In the genomic region with DNA sequence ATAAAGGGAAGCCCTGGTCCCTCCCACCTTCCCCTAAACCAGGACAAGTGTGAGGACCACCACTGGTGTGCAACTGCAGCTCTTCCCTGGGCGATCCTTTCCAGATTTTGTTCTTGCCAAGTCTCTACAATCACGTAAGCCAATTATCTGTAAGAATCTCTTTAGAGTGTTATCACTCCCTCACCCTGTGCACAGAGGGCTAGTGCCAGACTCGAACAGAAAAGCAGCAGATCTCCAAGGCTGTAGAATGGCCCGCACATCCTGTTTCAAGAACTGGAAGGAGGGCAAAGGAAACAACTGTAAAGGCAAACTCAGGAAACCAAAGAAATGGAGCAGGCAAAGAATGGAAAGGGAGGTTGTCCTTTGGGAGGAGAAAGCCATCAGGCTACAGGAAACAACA, we compare ENCODE assay signal across 21 mouse cellular contexts. TPM values are rescaled to one million over a fixed set of nuclear protein-coding genes. Genes with fewer than 3 reads are reported as not detected.
A peak's percentile ranks its signal among the peaks of the same experiment; 100 is the strongest.
DNase-seq lines count a peak whose midpoint lies in the region; ATAC-seq and TF ChIP-seq lines count a peak whose summit lies in the region.
"Had no signal": no experiment of that assay in that cellular context is flagged by ENCODE, and none has a peak within 500 bp of the region (broad histone marks: within the 10 kb centered on the region; RNA-seq: fewer than 3 reads in every experiment).

No protein-coding gene starts in this region.

- H3K27me3 ChIP-seq in heart, embryonic 15.5 days: no peaks in the 10 kb centered on the region
- H3K27me3 ChIP-seq in heart, embryonic 11.5 days (ENCODE audit: control insufficient read depth, insufficient read depth, low read length): no peaks in the 10 kb centered on the region
- no peaks in the 10 kb centered on the region for H3K27me3 ChIP-seq in lung, embryonic 15.5 days
- H3K27me3 ChIP-seq in intestine, embryonic 16.5 days (replicated peaks; ENCODE audit: control insufficient read depth, insufficient read depth, low read length): no peaks in the 10 kb centered on the region
- H3K27me3 ChIP-seq in small intestine, adult 2 months (ENCODE audit: control insufficient read depth, insufficient read depth, low read length): no peaks in the 10 kb centered on the region
- H3K27me3 ChIP-seq: embryonic facial prominence, embryonic 12.5 days; forebrain, embryonic 13.5 days; hindbrain, embryonic 12.5 days; midbrain, embryonic 15.5 days had no signal

- H3K9ac ChIP-seq in heart, embryonic 15.5 days: no peak overlapping the region
- H3K9ac ChIP-seq in heart, embryonic 11.5 days (ENCODE audit: low read depth, low read length): no peak overlapping the region
- H3K9ac ChIP-seq in lung, embryonic 15.5 days: no peak overlapping the region
- no peak overlapping the region for H3K9ac ChIP-seq in intestine, embryonic 16.5 days (ENCODE audit: low read depth, low read length)
- H3K9ac ChIP-seq: embryonic facial prominence, embryonic 12.5 days; forebrain, embryonic 13.5 days; hindbrain, embryonic 12.5 days; lung, embryonic 14.5 days; midbrain, embryonic 15.5 days had no signal

- TF ChIP-seq CTCF in lung, adult 2 months (IDR thresholded peaks at IDR 0.05; ENCODE audit: insufficient read depth, low read length): no peak
- no peak for TF ChIP-seq CTCF in small intestine, adult 2 months (IDR thresholded peaks at IDR 0.05; ENCODE audit: extremely low read depth, insufficient read length, insufficient replicate concordance, low read depth, low read length)

- no peak overlapping the region for H3K4me3 ChIP-seq in heart, embryonic 15.5 days
- H3K4me3 ChIP-seq in heart, embryonic 11.5 days (ENCODE audit: low read depth, low read length): no peak overlapping the region
- H3K4me3 ChIP-seq in lung, embryonic 15.5 days: no peak overlapping the region
- no peak overlapping the region for H3K4me3 ChIP-seq in lung, adult 2 months (replicated peaks; ENCODE audit: extremely low read depth, low read depth, low read length)
- H3K4me3 ChIP-seq in intestine, embryonic 16.5 days (ENCODE audit: low read length): no peak overlapping the region
- no peak overlapping the region for H3K4me3 ChIP-seq in small intestine, adult 2 months (ENCODE audit: low read depth, low read length)
- H3K4me3 ChIP-seq: embryonic facial prominence, embryonic 12.5 days; erythroblast, embryonic 14.5 days; forebrain, embryonic 13.5 days; hindbrain, embryonic 12.5 days; layer of hippocampus, adult 2 months; midbrain, embryonic 15.5 days; myocyte had no signal

- no peak for ATAC-seq in heart, embryonic 15.5 days (replicated peaks; ENCODE audit: insufficient number of reproducible peaks, insufficient read depth, low FRiP score, low read depth)
- ATAC-seq in heart, embryonic 11.5 days (replicated peaks; ENCODE audit: insufficient number of reproducible peaks, low FRiP score, low TSS enrichment): no peak
- no peak for ATAC-seq in lung, embryonic 15.5 days (ENCODE audit: borderline replicate concordance, extremely low read depth, low FRiP score, low TSS enrichment)
- peak; percentile 58; the same call in 1 of the 2 replicates for ATAC-seq in intestine, embryonic 16.5 days
- ATAC-seq: forebrain, embryonic 13.5 days had no signal

- no peak overlapping the region for H3K4me2 ChIP-seq in heart, embryonic 15.5 days
- no peak overlapping the region for H3K4me2 ChIP-seq in heart, embryonic 11.5 days
- no peak overlapping the region for H3K4me2 ChIP-seq in lung, embryonic 15.5 days
- H3K4me2 ChIP-seq in intestine, embryonic 16.5 days (ENCODE audit: low read depth, low read length): no peak overlapping the region
- H3K4me2 ChIP-seq: embryonic facial prominence, embryonic 12.5 days; forebrain, embryonic 13.5 days; hindbrain, embryonic 12.5 days; lung, embryonic 14.5 days; midbrain, embryonic 15.5 days had no signal

- peak overlapping the region; percentile 46; the same call in 1 of the 2 replicates for H3K27ac ChIP-seq in heart, embryonic 15.5 days
- no peak overlapping the region for H3K27ac ChIP-seq in heart, embryonic 11.5 days (ENCODE audit: low read depth, low read length)
- H3K27ac ChIP-seq in lung, embryonic 15.5 days: peak overlapping the region; percentile 26
- H3K27ac ChIP-seq in intestine, embryonic 16.5 days (ENCODE audit: low read length): peak overlapping the region; percentile 40
- H3K27ac ChIP-seq in small intestine, adult 2 months (ENCODE audit: insufficient read depth, low read depth, low read length): peak overlapping the region; percentile 82
- H3K27ac ChIP-seq: embryonic facial prominence, embryonic 12.5 days; forebrain, embryonic 13.5 days; hindbrain, embryonic 12.5 days; kidney, postnatal 0 days; layer of hippocampus, adult 2 months; midbrain, embryonic 15.5 days had no signal

- peaks cover 10% of the 10 kb centered on the region for H3K4me1 ChIP-seq in heart, embryonic 15.5 days (replicated peaks)
- peaks cover 12% of the 10 kb centered on the region; the same call in 1 of the 2 replicates for H3K4me1 ChIP-seq in heart, embryonic 11.5 days (ENCODE audit: control insufficient read depth, insufficient read depth, low read length)
- peaks cover 13% of the 10 kb centered on the region; the same call in 1 of the 2 replicates for H3K4me1 ChIP-seq in lung, embryonic 15.5 days
- H3K4me1 ChIP-seq in lung, adult 2 months (ENCODE audit: control insufficient read depth, insufficient read depth, low read length): peaks cover 21% of the 10 kb centered on the region
- H3K4me1 ChIP-seq in intestine, embryonic 16.5 days (ENCODE audit: control insufficient read depth, insufficient read depth, low read length): peaks cover 11% of the 10 kb centered on the region; the same call in 1 of the 2 replicates
- peaks cover 10% of the 10 kb centered on the region for H3K4me1 ChIP-seq in small intestine, adult 2 months (ENCODE audit: control insufficient read depth, insufficient read depth, insufficient read length, low read length)
- H3K4me1 ChIP-seq: hindbrain, embryonic 12.5 days had no signal

- no peak for DNase-seq in lung, adult 2 months
- DNase-seq in thymus, postnatal 10 days (ENCODE audit: low spot score in 2 of 2): no peak
- DNase-seq: adrenal gland, postnatal 36 days; cerebellum, adult 9-10 months; gastrocnemius, postnatal 10 days; layer of hippocampus, postnatal 36 days; lung, embryonic 14.5 days; right cerebral cortex, postnatal 25 days had no signal

- H3K9me3 ChIP-seq in heart, embryonic 15.5 days (replicated peaks): no peaks in the 10 kb centered on the region
- no peaks in the 10 kb centered on the region for H3K9me3 ChIP-seq in heart, embryonic 11.5 days (replicated peaks; ENCODE audit: control insufficient read depth, low read length)
- no peaks in the 10 kb centered on the region for H3K9me3 ChIP-seq in lung, embryonic 15.5 days
- no peaks in the 10 kb centered on the region for H3K9me3 ChIP-seq in intestine, embryonic 16.5 days (ENCODE audit: control insufficient read depth, low read length)
- H3K9me3 ChIP-seq: embryonic facial prominence, embryonic 12.5 days; forebrain, embryonic 13.5 days; hindbrain, embryonic 12.5 days; midbrain, embryonic 15.5 days had no signal

- no peak for TF ChIP-seq POLR2A in lung, adult 2 months (IDR thresholded peaks at IDR 0.05; ENCODE audit: borderline replicate concordance, extremely low read depth, low read depth, low read length)
- TF ChIP-seq POLR2A in small intestine, adult 2 months (IDR thresholded peaks at IDR 0.05; ENCODE audit: low read depth, low read length): no peak

- 43% methylated on average over 4 of the region's 4 CpGs for WGBS in heart, embryonic 15.5 days
- WGBS in heart, embryonic 11.5 days (ENCODE audit: insufficient replicate concordance): 44% methylated on average over 4 of the region's 4 CpGs
- WGBS in lung, embryonic 15.5 days: 38% methylated on average over 4 of the region's 4 CpGs
- WGBS in lung, adult 2 months: 36% methylated on average over 4 of the region's 4 CpGs
- 57% methylated on average over 4 of the region's 4 CpGs for WGBS in intestine, embryonic 16.5 days
- 18% methylated on average over 4 of the region's 4 CpGs for WGBS in small intestine, adult 2 months

- H3K36me3 ChIP-seq in heart, embryonic 15.5 days: peaks cover 8% of the 10 kb centered on the region; the same call in 1 of the 2 replicates
- H3K36me3 ChIP-seq in heart, embryonic 11.5 days (ENCODE audit: control insufficient read depth, insufficient read depth, low read length): peaks cover 6% of the 10 kb centered on the region; the same call in 1 of the 2 replicates
- H3K36me3 ChIP-seq in lung, embryonic 15.5 days: 0 out of 2 replicates have a peak, but pooled peaks cover 2% of the 10 kb centered on the region
- H3K36me3 ChIP-seq in intestine, embryonic 16.5 days (ENCODE audit: control insufficient read depth, insufficient read depth, low read length): no peaks in the 10 kb centered on the region
- peaks cover 6% of the 10 kb centered on the region for H3K36me3 ChIP-seq in small intestine, adult 2 months (ENCODE audit: control insufficient read depth, insufficient read depth, low read length)
- H3K36me3 ChIP-seq: midbrain, embryonic 15.5 days had no signal

RNA-seq across cellular contexts. Expression of gene Fnbp1l, which starts 29.2 kb away (rescaled TPM):
- polyA plus RNA-seq in heart, embryonic 15.5 days (2015; fragmentation: Nextera tagmentation; extraction: Ambion mirVana): 24.1 and 25.5 TPM in 2 replicates
- polyA plus RNA-seq in heart, embryonic 11.5 days (2014; fragmentation: Nextera tagmentation; extraction: Ambion mirVana): 26.6 and 35.1 TPM in 2 replicates
- polyA plus RNA-seq in lung, embryonic 15.5 days (2015; fragmentation: Nextera tagmentation; extraction: Ambion mirVana): 50.2 and 52.8 TPM in 2 replicates
- 20.1 and 40.4 TPM in 2 replicates for polyA plus RNA-seq in lung, adult 2 months (2012; rRNA removed)
- polyA plus RNA-seq in intestine, embryonic 16.5 days (2015; fragmentation: Nextera tagmentation; extraction: Ambion mirVana): 26.3 and 29.6 TPM in 2 replicates
- polyA plus RNA-seq in small intestine, adult 2 months (2012; rRNA removed): 3.1 and 9.0 TPM in 2 replicates
- polyA plus RNA-seq: erythroblast, embryonic 14.5 days had no signal
